Mouse (Mus musculus) midbrain, embryonic 14.5 days (tissue): Measurements from ENCODE around the gene Slc10a7. TPM values are rescaled to one million over a fixed set of nuclear protein-coding genes. Genes with fewer than 3 reads are reported as not detected.
A peak's percentile ranks its signal among the peaks of the same experiment; 100 is the strongest.
"Not testable (repeated sequence)": the region's sequence is repeated elsewhere in the genome, so short reads cannot be mapped to it uniquely, and the experiment has no call there.

Source experiments
- ATAC-seq: fragments of 200-750 bp; cut with Nextera tagmentation; 2 replicates; pipeline ENCODE4 v1.8.0; 2017; ENCODE audit warnings: moderate number of reproducible peaks, moderate library complexity; ENCODE audit not compliant: low FRiP score, low TSS enrichment
- DNase-seq: peaks from one replicate; pipeline ENCODE4 v3.0.0-alpha.2; 2015
- H3K27ac ChIP-seq: fragments of 300-500 bp; sonication (generic); replicated peaks from 2 replicates; pipeline ENCODE4 v1.5.1; 2014; ENCODE audit warnings: mild to moderate bottlenecking, low read depth, low read length, moderate library complexity
- H3K27me3 ChIP-seq: fragments of 300-500 bp; sonication (generic); 2 replicates; pipeline ENCODE4 v1.6.1; 2014; ENCODE audit warnings: low read length, control low read depth, mixed read lengths; ENCODE audit not compliant: control insufficient read depth, insufficient read depth
- H3K36me3 ChIP-seq: fragments of 300-500 bp; sonication (generic); 2 replicates; pipeline ENCODE4 v1.6.1; 2014; ENCODE audit warnings: low read length, control low read depth; ENCODE audit not compliant: control insufficient read depth, insufficient read depth
- H3K4me1 ChIP-seq: fragments of 300-500 bp; sonication (generic); 2 replicates; pipeline ENCODE4 v1.6.1; 2014; ENCODE audit warnings: mild to moderate bottlenecking, antibody characterized with exemption, low read length, control low read depth; ENCODE audit not compliant: control insufficient read depth, insufficient read depth
- H3K4me2 ChIP-seq: fragments of 300-500 bp; sonication (generic); 2 replicates; pipeline ENCODE4 v1.6.1; 2014; ENCODE audit warnings: mild to moderate bottlenecking, low read length, moderate library complexity
- H3K4me3 ChIP-seq: fragments of 300-500 bp; sonication (generic); replicated peaks from 2 replicates; pipeline ENCODE4 v1.5.1; 2014; ENCODE audit warnings: low read depth, low read length
- H3K9ac ChIP-seq: fragments of 300-500 bp; sonication (generic); replicated peaks from 2 replicates; pipeline ENCODE4 v1.6.1; 2014; ENCODE audit warnings: mild to moderate bottlenecking, low read length, moderate library complexity
- H3K9me3 ChIP-seq: fragments of 300-500 bp; sonication (generic); 2 replicates; pipeline ENCODE4 v1.6.1; 2016; ENCODE audit warnings: low read length, control low read depth, mixed read lengths; ENCODE audit not compliant: control insufficient read depth
- WGBS: fragments of 180-500 bp; shearing (Covaris S2); extraction: QIAGEN DNeasy Blood & Tissue Kit; methylation state at CpG from one replicate; pipeline ENCODE4 v1.1.7; 2014; 5-methylcytosine and 5-hydroxymethylcytosine counted together
- polyA plus RNA-seq: library from polyadenylated mRNA; unstranded; fragments of >200 nt; fragmentation: Nextera tagmentation; extraction: Ambion mirVana; gene quantifications from 2 replicates; pipeline ENCODE4 v1.2.1, GENCODE M21; 2014

The Slc10a7 gene
- polyA plus RNA-seq, 1 experiment from 2014 or later = 9.7 TPM

- H3K4me2 ChIP-seq = no peak overlapping the region
- DNase-seq (no peak), ATAC-seq (no peak)
- no peak overlapping the region for H3K4me3 ChIP-seq
- H3K4me1 ChIP-seq = no peaks in the 10 kb centered on the region
- no peak overlapping the region for H3K27ac ChIP-seq
- peaks cover 9% of the 10 kb centered on the region; the same call in 1 of the 2 replicates for H3K36me3 ChIP-seq
- H3K9ac ChIP-seq = no peak overlapping the region
- no peaks in the 10 kb centered on the region for H3K9me3 ChIP-seq
- no peaks in the 10 kb centered on the region for H3K27me3 ChIP-seq
- 79% methylated on average over 5 of the region's 5 CpGs for WGBS
These were observed 27.6 kb downstream of the Slc10a7 start for GRCm38 (mm10) chr8:78536716-78537115.

DNA sequence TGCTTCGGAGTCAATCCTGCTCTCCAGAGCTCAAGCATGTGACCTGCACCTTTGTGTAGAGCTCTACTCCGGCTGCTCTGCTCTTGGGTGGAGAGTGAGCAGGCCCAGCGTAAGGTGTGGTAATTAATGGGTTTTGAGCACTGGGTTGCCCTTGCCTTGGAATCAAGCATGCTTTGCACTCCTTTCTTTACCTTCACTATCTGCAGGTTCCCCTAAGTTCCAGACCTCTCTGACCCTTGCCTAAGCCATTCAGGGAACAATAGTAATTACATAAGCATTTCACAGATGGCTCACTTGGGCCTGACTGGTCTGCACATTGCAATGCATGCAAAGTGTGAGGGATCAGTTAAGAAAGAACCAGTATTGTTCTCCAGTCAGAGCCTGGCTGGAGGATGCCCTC, 28.6 kb downstream of the Slc10a7 start:
- Histone ChIP-seq H3K4me3 (no peak overlapping the region), H3K27me3 (no peaks in the 10 kb centered on the region), H3K4me1 (no peaks in the 10 kb centered on the region), H3K36me3 (0 out of 2 replicates have a peak, but pooled peaks cover 5% of the 10 kb centered on the region), H3K4me2 (no peak overlapping the region), H3K27ac (no peak overlapping the region), H3K9ac (no peak overlapping the region), H3K9me3 (no peaks in the 10 kb centered on the region)
- no peak for ATAC-seq
- WGBS = 89% methylated on average over 3 of the region's 3 CpGs
- no peak for DNase-seq

DNA sequence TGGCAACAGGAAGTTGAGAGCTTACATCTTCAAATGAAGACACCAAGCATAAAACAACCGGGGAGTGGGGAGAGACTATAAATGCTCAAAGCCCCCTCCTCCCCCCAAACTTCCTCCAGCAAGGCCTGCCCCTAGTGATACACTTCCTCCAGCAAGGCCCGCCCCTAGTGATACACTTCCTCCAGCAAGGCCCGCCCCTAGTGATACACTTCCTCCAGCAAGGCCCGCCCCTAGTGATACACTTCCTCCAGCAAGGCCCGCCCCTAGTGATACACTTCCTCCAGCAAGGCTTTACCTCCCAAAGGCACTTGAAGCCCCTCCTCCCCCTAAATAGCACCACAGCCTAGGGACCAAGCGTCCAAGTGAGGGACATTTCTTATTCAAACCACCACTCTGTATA, 33.5 kb downstream of the Slc10a7 start:
- H3K36me3 ChIP-seq, ATAC-seq, H3K27me3 ChIP-seq, H3K4me3 ChIP-seq, DNase-seq, H3K9ac ChIP-seq, H3K4me2 ChIP-seq, H3K27ac ChIP-seq, H3K9me3 ChIP-seq, H3K4me1 ChIP-seq: not testable (repeated sequence)
- 92% methylated on average over 4 of the region's 6 CpGs for WGBS

GRCm38 (mm10) chr8:78543621-78544020, 34.5 kb downstream of the Slc10a7 start:
- ATAC-seq = no peak
- WGBS = 50% methylated on average over 1 of the region's 1 CpGs

GRCm38 (mm10) chr8:78544545-78544944, 35.4 kb downstream of the Slc10a7 start:
- 89% methylated on average over 2 of the region's 2 CpGs for WGBS
- H3K36me3 ChIP-seq = 0 out of 2 replicates have a peak, but pooled peaks cover 3% of the 10 kb centered on the region
- no peak for DNase-seq
- H3K4me2 ChIP-seq = no peak overlapping the region
- H3K9me3 ChIP-seq = no peaks in the 10 kb centered on the region
- H3K27me3 ChIP-seq = no peaks in the 10 kb centered on the region
- H3K27ac ChIP-seq = no peak overlapping the region
- no peak for ATAC-seq
- no peak overlapping the region for H3K9ac ChIP-seq
- H3K4me1 ChIP-seq = peaks cover 6% of the 10 kb centered on the region; the same call in 1 of the 2 replicates
- H3K4me3 ChIP-seq = no peak overlapping the region

More at GRCm38 (mm10) chr8:78543621-78544020, 34.5 kb downstream of the Slc10a7 start:
- no peak overlapping the region for H3K4me2 ChIP-seq
- H3K4me3 ChIP-seq = no peak overlapping the region
- H3K36me3 ChIP-seq = 0 out of 2 replicates have a peak, but pooled peaks cover 3% of the 10 kb centered on the region
- H3K27ac ChIP-seq = no peak overlapping the region
- no peak for DNase-seq
- no peaks in the 10 kb centered on the region for H3K9me3 ChIP-seq
- no peak overlapping the region for H3K9ac ChIP-seq
- H3K27me3 ChIP-seq = no peaks in the 10 kb centered on the region
- peaks cover under 1% of the 10 kb centered on the region; the same call in 1 of the 2 replicates for H3K4me1 ChIP-seq

DNA sequence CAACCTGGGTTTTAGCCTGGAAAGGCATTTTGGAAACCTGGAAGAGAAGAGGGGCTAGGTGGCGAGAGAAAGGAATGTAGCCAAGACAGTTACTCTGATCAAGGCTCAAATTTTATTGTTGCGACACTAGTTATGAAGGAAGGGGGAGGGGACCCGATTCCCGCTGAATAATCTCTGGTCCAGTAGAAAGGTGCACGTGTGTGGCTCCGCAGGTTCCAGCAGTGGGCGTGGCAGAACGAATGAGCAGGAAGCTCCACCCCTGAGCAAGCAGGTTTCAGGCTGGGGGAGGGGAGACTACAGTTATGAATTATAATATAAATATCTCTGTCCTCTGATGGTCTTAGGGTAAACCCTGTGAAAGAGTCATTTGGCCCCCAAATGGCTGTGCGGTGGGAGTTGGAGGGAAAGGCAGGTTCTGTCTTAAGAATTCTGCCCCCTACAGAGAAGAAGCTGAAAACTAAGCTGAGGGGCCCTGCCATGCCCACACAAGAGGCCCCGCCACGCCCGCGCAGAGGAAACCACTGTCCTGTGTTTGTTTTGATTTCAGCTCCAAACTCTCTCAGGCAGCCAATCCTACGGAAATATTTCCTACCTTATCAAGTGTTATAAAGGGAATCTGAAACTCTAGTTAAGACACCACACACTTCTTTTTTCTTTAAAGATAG, 36.1 kb downstream of the Slc10a7 start:
- not testable (repeated sequence) for H3K27ac ChIP-seq, ATAC-seq, H3K36me3 ChIP-seq, H3K9ac ChIP-seq, H3K4me2 ChIP-seq, H3K27me3 ChIP-seq, H3K9me3 ChIP-seq, DNase-seq, H3K4me3 ChIP-seq
- H3K4me1 ChIP-seq = peaks cover 12% of the 10 kb centered on the region; the same call in 1 of the 2 replicates
- WGBS = 36% methylated on average over 7 of the region's 14 CpGs

GRCm38 (mm10) chr8:78549971-78550751, 41.0 kb downstream of the Slc10a7 start:
- Histone ChIP-seq H3K4me3 (no peak overlapping the region), H3K27ac (peak overlapping the region; percentile 64; the same call in 1 of the 2 replicates), H3K4me1 (peaks cover 28% of the 10 kb centered on the region; the same call in 1 of the 2 replicates), H3K4me2 (no peak overlapping the region), H3K9me3 (no peaks in the 10 kb centered on the region), H3K27me3 (no peaks in the 10 kb centered on the region), H3K9ac (no peak overlapping the region), H3K36me3 (no peaks in the 10 kb centered on the region)
- ATAC-seq (peak; percentile 88; the same call in 1 of the 2 replicates), DNase-seq (peak; percentile 73)
- WGBS = 25% methylated on average over 10 of the region's 10 CpGs

DNA sequence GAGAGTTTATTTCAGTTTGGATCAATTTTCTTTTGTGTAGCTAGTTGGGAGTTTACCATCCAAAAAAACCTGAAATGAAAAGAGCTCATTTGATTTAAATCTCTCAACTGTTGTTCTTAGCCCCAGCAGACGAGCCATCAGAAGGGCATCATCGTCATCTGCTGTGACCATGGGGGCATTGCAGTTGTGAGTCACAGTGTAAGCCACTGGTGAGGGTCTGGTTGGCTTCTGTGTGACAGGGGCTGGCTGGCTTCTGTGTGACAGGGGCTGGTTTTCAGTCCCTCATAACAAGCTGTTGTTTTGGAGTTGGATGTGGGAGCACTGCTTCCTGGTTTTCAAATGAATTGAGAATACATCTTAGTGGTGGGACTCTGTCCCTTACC, 41.6 kb downstream of the Slc10a7 start:
- Histone ChIP-seq H3K27me3 (no peaks in the 10 kb centered on the region), H3K9me3 (no peaks in the 10 kb centered on the region), H3K4me3 (no peak overlapping the region), H3K9ac (no peak overlapping the region), H3K4me1 (peaks cover 29% of the 10 kb centered on the region), H3K36me3 (no peaks in the 10 kb centered on the region), H3K27ac (peak overlapping the region; percentile 64; the same call in 1 of the 2 replicates), H3K4me2 (no peak overlapping the region)
- ATAC-seq = peak; percentile 66; the same call in 1 of the 2 replicates
- WGBS = 31% methylated on average over 2 of the region's 2 CpGs
- DNase-seq = peak; percentile 37
